Mouse (Mus musculus) ES-Bruce4 (cell line): ENCODE results near the gene Syt13.

Experiments
- CTCF ChIP-seq: IDR thresholded peaks from one replicate; pipeline ENCODE4 v1.8.1; 2011; ENCODE audit warnings: low read depth, low read length
- EP300 ChIP-seq: IDR thresholded peaks from 2 replicates; pipeline ENCODE4 v1.6.1; 2011; ENCODE audit warnings: low read depth, low read length; ENCODE audit not compliant: insufficient read depth

DNA sequence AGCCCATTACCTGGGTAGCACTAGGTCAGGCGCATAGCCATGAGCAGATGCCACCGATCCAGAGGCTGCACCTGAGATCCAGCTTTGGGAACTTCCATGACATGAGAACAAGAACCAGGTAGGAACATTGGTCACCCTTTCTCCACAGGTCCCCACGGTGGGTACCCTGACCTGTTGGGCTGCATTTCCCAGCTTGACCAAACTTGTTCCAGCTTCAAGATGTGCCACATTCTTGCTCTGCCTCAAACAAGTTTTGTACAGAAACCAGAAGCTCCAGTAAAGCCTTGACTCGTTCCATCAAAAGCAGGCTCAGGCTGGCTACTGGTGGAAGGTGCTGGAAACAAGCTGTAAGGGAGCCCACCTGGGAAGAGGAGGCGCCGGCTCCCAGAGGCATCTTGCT, 29.9 kb upstream of the Syt13 start:
- TF ChIP-seq CTCF (no peak), EP300 (no peak)
